Mouse (Mus musculus) liver, embryonic 15.5 days (tissue): ENCODE measurements around the gene Fhl4. TPM values are rescaled to one million over a fixed set of nuclear protein-coding genes. Genes with fewer than 3 reads are reported as not detected.

ENCODE experiments used
- ATAC-seq: fragments of 200-750 bp; cut with Nextera tagmentation; 2 replicates; pipeline ENCODE4 v1.8.0; 2017; ENCODE audit warnings: moderate number of reproducible peaks, mild to moderate bottlenecking, moderate library complexity; ENCODE audit not compliant: insufficient read depth
- H3K27ac ChIP-seq: fragments of 300-500 bp; sonication (generic); replicated peaks from 2 replicates; pipeline ENCODE4 v1.5.1; 2015; ENCODE audit warnings: mild to moderate bottlenecking, inconsistent platforms
- H3K27me3 ChIP-seq: fragments of 300-500 bp; sonication (generic); 2 replicates; pipeline ENCODE4 v1.6.1; 2015; ENCODE audit warnings: mild to moderate bottlenecking, inconsistent platforms
- H3K36me3 ChIP-seq: fragments of 300-500 bp; sonication (generic); replicated peaks from 2 replicates; pipeline ENCODE4 v1.6.1; 2015; ENCODE audit warnings: moderate library complexity, mild to moderate bottlenecking, inconsistent platforms
- H3K4me1 ChIP-seq: fragments of 300-500 bp; sonication (generic); replicated peaks from 2 replicates; pipeline ENCODE4 v1.6.1; 2015; ENCODE audit warnings: inconsistent platforms
- H3K4me2 ChIP-seq: fragments of 300-500 bp; sonication (generic); 2 replicates; pipeline ENCODE4 v1.6.1; 2015; ENCODE audit warnings: moderate library complexity, mild to moderate bottlenecking, inconsistent platforms
- H3K4me3 ChIP-seq: fragments of 300-500 bp; sonication (generic); replicated peaks from 2 replicates; pipeline ENCODE4 v1.5.1; 2015; ENCODE audit warnings: mild to moderate bottlenecking, inconsistent platforms
- H3K9ac ChIP-seq: fragments of 300-500 bp; sonication (generic); 2 replicates; pipeline ENCODE4 v1.6.1; 2015; ENCODE audit warnings: moderate library complexity, mild to moderate bottlenecking, inconsistent platforms
- H3K9me3 ChIP-seq: fragments of 300-500 bp; sonication (generic); replicated peaks from 2 replicates; pipeline ENCODE4 v1.6.1; 2016; ENCODE audit warnings: inconsistent platforms
- WGBS: fragments of 180-500 bp; shearing (Covaris S2); methylation state at CpG from one replicate; pipeline ENCODE4 v1.1.7; 2015; ENCODE audit warnings: mixed read lengths; ENCODE audit not compliant: insufficient replicate concordance; 5-methylcytosine and 5-hydroxymethylcytosine counted together
- polyA plus RNA-seq: library from polyadenylated mRNA; unstranded; fragments of >200 nt; fragmentation: Nextera tagmentation; extraction: Ambion mirVana; gene quantifications from 2 replicates; pipeline ENCODE4 v1.2.1, GENCODE M21; 2015

The Fhl4 gene
- polyA plus RNA-seq, 1 experiment from 2014 or later: 0.22 TPM

GRCm38 (mm10) chr10:85101841-85102240, 454 bp downstream of the Fhl4 start:
- ATAC-seq: peak; percentile 5; the same call in 1 of the 2 replicates
- H3K27ac ChIP-seq: peak overlapping the region; percentile 90
- no peaks in the 10 kb centered on the region for H3K36me3 ChIP-seq
- H3K4me1 ChIP-seq: peaks cover 29% of the 10 kb centered on the region
- peak overlapping the region; percentile 93 for H3K9ac ChIP-seq
- no peaks in the 10 kb centered on the region for H3K9me3 ChIP-seq
- no peaks in the 10 kb centered on the region for H3K27me3 ChIP-seq
- WGBS: 0% methylated on average over 10 of the region's 10 CpGs
- H3K4me3 ChIP-seq: peak overlapping the region; percentile 91
- H3K4me2 ChIP-seq: peak overlapping the region; percentile 93

- no peak overlapping the region for H3K4me2 ChIP-seq
- no peaks in the 10 kb centered on the region for H3K4me1 ChIP-seq
- no peak overlapping the region for H3K4me3 ChIP-seq
- H3K27ac ChIP-seq: no peak overlapping the region
- no peaks in the 10 kb centered on the region for H3K36me3 ChIP-seq
- no peaks in the 10 kb centered on the region for H3K9me3 ChIP-seq
- no peaks in the 10 kb centered on the region for H3K27me3 ChIP-seq
- ATAC-seq: no peak
- H3K9ac ChIP-seq: no peak overlapping the region
- WGBS: 57% methylated on average over 4 of the region's 4 CpGs
Observed at GRCm38 (mm10) chr10:85071605-85072152, 30.6 kb downstream of the Fhl4 start.

- no peak for ATAC-seq
- Histone ChIP-seq H3K4me2 (no peak overlapping the region), H3K4me1 (no peaks in the 10 kb centered on the region), H3K27ac (no peak overlapping the region), H3K27me3 (no peaks in the 10 kb centered on the region; the same call in 1 of the 2 replicates), H3K4me3 (no peak overlapping the region), H3K36me3 (no peaks in the 10 kb centered on the region), H3K9ac (no peak overlapping the region), H3K9me3 (no peaks in the 10 kb centered on the region)
- 78% methylated on average over 2 of the region's 2 CpGs for WGBS
Observed at GRCm38 (mm10) chr10:85054876-85055275, 47.4 kb downstream of the Fhl4 start.

GRCm38 (mm10) chr10:85052451-85052850, 49.8 kb downstream of the Fhl4 start:
- H3K36me3 ChIP-seq: no peaks in the 10 kb centered on the region
- WGBS: 30% methylated on average over 4 of the region's 4 CpGs
- no peaks in the 10 kb centered on the region; the same call in 1 of the 2 replicates for H3K27me3 ChIP-seq
- no peak for ATAC-seq
- no peak overlapping the region for H3K4me2 ChIP-seq
- no peaks in the 10 kb centered on the region for H3K4me1 ChIP-seq
- H3K27ac ChIP-seq: no peak overlapping the region
- no peak overlapping the region for H3K4me3 ChIP-seq
- H3K9ac ChIP-seq: no peak overlapping the region
- H3K9me3 ChIP-seq: no peaks in the 10 kb centered on the region

- H3K36me3 ChIP-seq: no peaks in the 10 kb centered on the region
- H3K27me3 ChIP-seq: no peaks in the 10 kb centered on the region; the same call in 1 of the 2 replicates
- no peaks in the 10 kb centered on the region for H3K9me3 ChIP-seq
- no peak overlapping the region for H3K4me3 ChIP-seq
- 37% methylated on average over 4 of the region's 4 CpGs for WGBS
- ATAC-seq: no peak
- no peak overlapping the region for H3K27ac ChIP-seq
- H3K4me1 ChIP-seq: no peaks in the 10 kb centered on the region
- no peak overlapping the region for H3K9ac ChIP-seq
- H3K4me2 ChIP-seq: no peak overlapping the region
Observed at GRCm38 (mm10) chr10:85050668-85051208, 51.6 kb downstream of the Fhl4 start.

- H3K27ac ChIP-seq: no peak overlapping the region
- peaks cover 6% of the 10 kb centered on the region for H3K27me3 ChIP-seq
- H3K4me3 ChIP-seq: no peak overlapping the region
- WGBS: 81% methylated on average over 8 of the region's 8 CpGs
- no peaks in the 10 kb centered on the region for H3K9me3 ChIP-seq
- no peak overlapping the region for H3K9ac ChIP-seq
- no peak for ATAC-seq
- peaks cover 11% of the 10 kb centered on the region; the same call in 1 of the 2 replicates for H3K4me1 ChIP-seq
- H3K36me3 ChIP-seq: no peaks in the 10 kb centered on the region
- no peak overlapping the region for H3K4me2 ChIP-seq
Observed at GRCm38 (mm10) chr10:85048008-85048407, 54.3 kb downstream of the Fhl4 start.

- Histone ChIP-seq H3K4me2 (no peak overlapping the region), H3K4me1 (peaks cover 11% of the 10 kb centered on the region; the same call in 1 of the 2 replicates), H3K9me3 (no peaks in the 10 kb centered on the region), H3K27ac (no peak overlapping the region), H3K4me3 (no peak overlapping the region), H3K9ac (no peak overlapping the region), H3K36me3 (no peaks in the 10 kb centered on the region), H3K27me3 (peaks cover 6% of the 10 kb centered on the region)
- no peak for ATAC-seq
- WGBS: 26% methylated on average over 5 of the region's 5 CpGs
Observed at GRCm38 (mm10) chr10:85046585-85046984, 55.7 kb downstream of the Fhl4 start.

Other genes with a start within 250 kb of the Fhl4 start
- 3.6 and 3.8 TPM in 2 replicates for gene Ric8b, start 184.9 kb downstream of the Fhl4 start, polyA plus RNA-seq
- 16.2 and 16.8 TPM in 2 replicates for gene Tmem263, start 132 bp upstream of the Fhl4 start, polyA plus RNA-seq
- 4.2 and 4.9 TPM in 2 replicates for gene Mterf2, start 25.5 kb upstream of the Fhl4 start, polyA plus RNA-seq
- gene Cry1, start 82.6 kb upstream of the Fhl4 start, polyA plus RNA-seq: 6.9 TPM in 2 replicates